Mouse (Mus musculus) effector memory CD4-positive, alpha-beta T cell, adult 5 months (primary cell): Measurements from ENCODE around the gene Rab24. TPM values are rescaled to one million over a fixed set of nuclear protein-coding genes. Genes with fewer than 3 reads are reported as not detected.

Source experiments
- polyA plus RNA-seq: library from polyadenylated mRNA; unstranded; fragments of 100-300 nt; shearing (Covaris generic); gene quantifications from one replicate; pipeline ENCODE4 v1.2.1, GENCODE M21; 2017

The Rab24 gene
- 90.5 TPM for polyA plus RNA-seq

DNA sequence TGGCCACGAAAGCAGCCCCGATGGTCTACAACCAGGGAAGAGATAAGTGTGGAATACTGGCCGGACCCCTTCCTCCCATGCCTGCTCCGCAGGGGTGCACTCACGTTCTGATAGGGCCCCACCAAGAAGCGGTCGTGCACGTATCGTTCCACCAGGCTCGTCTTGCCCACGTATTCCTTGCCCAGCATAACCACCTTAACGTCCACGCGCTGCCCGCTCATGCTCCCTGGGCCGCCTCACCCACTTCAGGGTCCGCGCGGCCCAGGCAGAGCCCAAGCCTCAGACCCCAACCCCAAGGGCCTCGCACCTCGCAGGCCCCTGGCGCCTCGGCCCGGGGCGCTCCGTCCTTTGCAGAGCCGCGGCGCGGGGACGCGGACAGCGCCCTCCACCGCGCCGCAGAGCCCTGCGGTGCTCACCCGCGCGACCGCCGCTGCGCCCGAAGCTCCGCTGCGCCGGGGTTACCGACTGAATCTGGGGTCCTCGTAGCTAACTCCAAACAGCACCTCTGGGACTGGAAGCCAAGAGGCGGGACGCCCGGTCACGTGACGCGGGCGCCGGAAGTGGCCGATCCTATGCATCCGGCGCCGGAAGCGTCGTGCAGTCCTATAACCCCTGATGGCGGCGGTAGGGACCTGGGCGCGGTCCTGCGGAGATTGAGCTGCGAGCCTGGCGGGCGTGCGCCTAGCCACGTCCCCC is at the start of gene Rab24:
Rab24 (minus strand) TSS at position 513 of the 696 bp plus-strand sequence.

GRCm38 (mm10) chr13:55369531-55370114 is 47.9 kb upstream of the Rab24 start, which contains the start of gene Rgs14:
Gene Rgs14, plus strand, starts transcription at chr13:55369732.

GRCm38 (mm10) chr13:55362453-55363060 is 40.8 kb upstream of the Rab24 start, which contains the start of gene Lman2:
Gene Lman2, minus strand, starts transcription at chr13:55362783.

DNA sequence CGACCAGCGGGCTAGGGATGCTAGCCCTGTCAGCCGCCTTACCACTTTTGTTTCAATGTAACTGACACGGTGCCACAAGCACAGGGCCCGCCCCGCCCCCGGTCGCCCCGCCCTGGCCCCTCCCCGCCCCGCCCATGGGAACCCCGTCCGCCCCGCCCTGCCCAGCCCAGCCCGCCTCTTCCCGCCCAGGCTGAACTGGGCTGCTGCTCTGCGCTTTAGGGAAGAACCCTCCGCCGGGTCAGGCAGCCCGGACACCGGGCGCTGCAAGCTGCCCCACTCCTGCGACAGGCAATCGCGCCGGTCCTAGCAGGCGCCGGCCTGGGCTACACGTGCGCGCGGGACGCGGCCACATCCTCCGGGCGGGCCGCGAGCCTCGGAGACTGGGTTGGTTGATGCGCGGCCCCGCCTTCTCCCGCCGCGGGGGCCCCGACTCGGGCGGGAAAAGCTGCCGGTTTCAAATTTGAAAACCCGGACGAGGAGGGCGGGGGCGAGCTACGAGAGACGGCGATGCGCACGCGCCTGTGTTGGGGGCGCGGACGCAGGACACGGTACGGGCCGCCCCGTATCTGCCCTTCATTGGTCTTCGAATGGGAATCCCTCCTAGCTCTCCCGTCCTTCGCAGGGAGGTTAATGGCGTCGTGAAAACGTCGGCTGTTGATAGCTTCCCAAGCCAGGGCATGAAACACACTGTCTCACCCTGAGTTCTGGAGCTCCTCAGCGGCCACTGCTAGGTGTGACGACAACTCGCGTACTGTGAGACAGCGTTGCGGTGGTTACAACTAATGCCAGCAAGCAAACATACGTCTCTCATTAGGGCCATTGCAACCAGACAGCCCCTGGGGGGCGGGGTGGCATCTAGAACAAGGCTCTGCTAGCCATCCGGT is 8.2 kb upstream of the Rab24 start, which contains the start of gene Mxd3:
Mxd3 (minus strand) TSS at position 141 of the 884 bp plus-strand sequence.

GRCm38 (mm10) chr13:55319931-55320533 is 1.7 kb downstream of the Rab24 start, which contains the start of gene Prelid1:
Gene Prelid1, plus strand, starts transcription at chr13:55320500.

Other genes with a start within 250 kb of the Rab24 start
- gene Uimc1, start 221.6 kb downstream of the Rab24 start, polyA plus RNA-seq = 73.6 TPM
- 14.8 TPM for gene Zfp346, start 216.6 kb downstream of the Rab24 start, polyA plus RNA-seq
- gene Gm17617, start 188.4 kb downstream of the Rab24 start, polyA plus RNA-seq = not detected
- gene Fgfr4, start 169.3 kb downstream of the Rab24 start, polyA plus RNA-seq = not detected
- 74.9 TPM for gene Nsd1, start 112.2 kb downstream of the Rab24 start, polyA plus RNA-seq
- 243 TPM for gene Prelid1, start 1.4 kb downstream of the Rab24 start, polyA plus RNA-seq
- 1.1 TPM for gene Mxd3, start 7.9 kb upstream of the Rab24 start, polyA plus RNA-seq
- 121 TPM for gene Lman2, start 40.8 kb upstream of the Rab24 start, polyA plus RNA-seq
- 82.6 TPM for gene Rgs14, start 47.8 kb upstream of the Rab24 start, polyA plus RNA-seq
- gene Slc34a1, start 76.2 kb upstream of the Rab24 start, polyA plus RNA-seq = not detected
- not detected for gene Pfn3, start 93.3 kb upstream of the Rab24 start, polyA plus RNA-seq
- gene F12, start 104.8 kb upstream of the Rab24 start, polyA plus RNA-seq = not detected
- 328 TPM for gene Grk6, start 123.1 kb upstream of the Rab24 start, polyA plus RNA-seq
- 17.7 TPM for gene Prr7, start 142.3 kb upstream of the Rab24 start, polyA plus RNA-seq
- not detected for gene Dbn1, start 166.2 kb upstream of the Rab24 start, polyA plus RNA-seq
- gene Pdlim7, start 191.7 kb upstream of the Rab24 start, polyA plus RNA-seq = 10.0 TPM
- gene Dok3, start 207.3 kb upstream of the Rab24 start, polyA plus RNA-seq = 0.24 TPM
- 60.4 TPM for gene Ddx41, start 214.7 kb upstream of the Rab24 start, polyA plus RNA-seq
- 63.5 TPM for gene Fam193b, start 249.2 kb upstream of the Rab24 start, polyA plus RNA-seq